Mouse (Mus musculus) spleen, postnatal 36 days (tissue): ENCODE measurements around the gene Zfp458.
"Not testable (repeated sequence)": the region's sequence is repeated elsewhere in the genome, so short reads cannot be mapped to it uniquely, and the experiment has no call there.

Experiments used
- DNase-seq, 2 experiments: peaks; one replicate each; pipeline ENCODE4 v3.0.0; 2022; ENCODE audit warnings: low spot score in 2 of 2, mixed read lengths in 1 of 2

Gene Zfp458

DNA sequence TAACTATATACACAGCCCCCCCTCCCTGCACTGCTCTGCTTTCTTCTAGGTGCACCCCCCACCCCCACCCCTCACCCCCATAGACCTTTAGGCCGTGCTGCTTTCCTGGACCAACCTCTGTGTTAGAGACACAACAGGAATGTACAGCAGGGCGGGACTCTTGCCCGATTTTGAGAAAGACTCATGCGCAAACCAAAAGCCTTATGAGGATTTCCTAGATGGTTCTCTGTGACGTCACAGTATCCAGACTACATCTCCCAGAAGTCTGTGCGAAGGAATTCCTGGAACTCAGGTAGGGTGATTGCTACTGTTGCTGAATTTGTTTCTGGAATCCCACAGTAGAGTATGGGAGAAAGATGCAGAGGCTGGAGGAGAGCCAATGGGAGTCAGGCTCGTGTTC is at the start of gene Zfp458:
Zfp458 (minus strand) TSS at position 153 of the 400 bp plus-strand sequence.
- DNase-seq: no peak

- DNase-seq: no peak
These were observed 28.5 kb upstream of the Zfp458 start for GRCm38 (mm10) chr13:67306718-67307117.

DNA sequence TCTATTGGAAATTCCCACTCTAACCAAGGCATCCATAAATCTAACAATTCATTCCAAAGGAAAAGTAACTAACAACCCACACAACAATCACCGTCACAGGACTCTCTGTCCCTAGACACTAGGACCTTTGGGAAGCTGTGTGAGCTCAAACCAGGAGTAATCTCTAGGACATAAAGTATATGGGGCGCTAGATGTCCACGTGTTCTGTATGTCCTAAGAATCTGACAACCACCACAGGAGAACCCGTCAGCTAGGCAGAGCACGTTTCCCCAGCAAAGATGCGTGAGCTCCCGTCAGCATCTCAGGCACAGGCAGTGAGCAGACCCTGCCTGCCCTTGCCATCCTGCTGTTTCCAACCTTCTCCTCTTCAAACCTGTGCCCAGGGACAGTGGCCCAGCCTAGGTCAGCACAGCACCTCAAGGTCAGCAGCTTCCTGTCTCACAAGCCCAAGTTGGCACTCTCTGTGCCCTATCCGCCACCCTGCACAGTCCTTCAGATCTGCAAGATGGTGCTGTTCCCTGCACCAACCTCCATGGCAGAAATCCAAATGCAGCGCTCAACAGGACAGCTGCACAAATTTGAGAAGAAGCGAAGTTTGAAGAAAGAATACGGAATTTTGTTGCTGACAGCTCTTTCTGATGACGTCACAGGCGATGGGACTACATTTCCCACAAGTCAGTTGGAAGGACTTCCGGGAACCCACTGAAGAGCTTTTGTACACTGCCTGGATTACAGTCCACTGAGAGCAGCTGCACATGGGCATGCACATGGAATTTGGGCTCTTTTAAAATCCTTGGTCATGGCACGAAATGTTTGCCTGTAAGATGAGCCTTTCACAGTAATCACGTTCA is 27.8 kb upstream of the Zfp458 start, which contains the start of gene Zfp457:
Zfp457 (minus strand) TSS at position 664 of the 851 bp plus-strand sequence.
- peak; percentile 81 to 86 for DNase-seq

- DNase-seq: not testable (repeated sequence)
These were observed 8.7 kb downstream of the Zfp458 start for GRCm38 (mm10) chr13:67269383-67270065.

- peak; percentile 81 to 86 for DNase-seq
These were observed 9.5 kb downstream of the Zfp458 start for GRCm38 (mm10) chr13:67268568-67269369.

GRCm38 (mm10) chr13:67214015-67214607 is 64.2 kb downstream of the Zfp458 start:
- DNase-seq: no peak
